Mouse (Mus musculus) layer of hippocampus, adult 2 months (tissue): ENCODE measurements at regions not wholly inside any gene's neighbourhood (a gene's known extent, or its start where the extent isn't known, plus 50 kb on each side); places are given as distances from the start of the nearest gene placed in this dataset.
"Not testable (repeated sequence)": the region's sequence is repeated elsewhere in the genome, so short reads cannot be mapped to it uniquely, and the experiment has no call there.

Experiments used
- DNase-seq, 2 experiments: peaks; one replicate each; pipeline ENCODE4 v3.0.0; 2022; ENCODE audit warnings: low spot score in 2 of 2
- H3K27ac ChIP-seq: fragments of 200-600 bp; 2 replicates; pipeline ENCODE4 v1.8.1; 2022
- H3K4me3 ChIP-seq: fragments of 200-600 bp; 2 replicates; pipeline ENCODE4 v1.8.1; 2022; ENCODE audit warnings: mild to moderate bottlenecking
- CTCF ChIP-seq: fragments of 200-600 bp; conservative IDR thresholded peaks from 2 replicates; pipeline ENCODE4 v1.8.1; 2022; ENCODE audit warnings: antibody characterized with exemption, mild to moderate bottlenecking, moderate library complexity

DNA sequence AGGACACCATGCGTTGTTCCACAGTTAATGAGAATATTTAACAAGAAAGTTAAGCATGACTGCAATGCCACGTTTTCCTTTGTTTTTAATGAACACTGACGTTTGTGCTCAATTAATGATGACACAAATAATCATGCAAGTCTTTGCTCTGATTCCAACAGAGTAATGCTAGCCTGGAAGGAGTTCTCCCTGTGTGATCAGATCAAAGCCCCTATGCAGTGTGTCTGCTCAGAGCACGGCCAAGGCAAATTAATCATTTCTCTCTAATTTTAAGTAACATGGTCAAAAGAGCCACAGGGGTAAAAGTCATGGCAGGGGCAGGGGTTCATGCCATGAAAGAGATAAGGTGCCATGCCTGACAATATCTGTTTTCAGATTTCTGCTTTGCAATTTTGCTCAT is 618.2 kb upstream of the Cdh8 start:
- no peak for DNase-seq
- TF ChIP-seq CTCF, result no peak
- no peak overlapping the region for H3K4me3 ChIP-seq

DNA sequence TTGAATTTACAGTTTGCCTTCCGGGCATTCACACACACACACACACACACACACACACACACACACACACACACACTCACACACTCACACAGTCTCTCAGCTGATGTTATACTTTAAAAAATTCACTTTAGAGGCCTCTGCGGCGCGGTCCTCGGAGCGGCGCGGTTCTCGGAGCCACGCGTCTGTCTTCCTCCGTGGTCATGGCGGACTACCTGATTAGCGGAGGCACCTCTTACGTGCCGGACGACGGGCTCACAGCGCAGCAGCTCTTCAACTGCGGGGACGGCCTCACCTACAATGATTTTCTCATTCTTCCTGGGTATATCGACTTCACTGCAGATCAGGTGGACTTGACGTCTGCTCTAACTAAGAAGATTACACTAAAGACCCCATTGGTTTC is 614.1 kb upstream of the Cdh8 start:
- not testable (repeated sequence) for DNase-seq, H3K27ac ChIP-seq

More for the DNA sequence above, 618.2 kb upstream of the Cdh8 start:
- no peak overlapping the region for H3K27ac ChIP-seq

DNA sequence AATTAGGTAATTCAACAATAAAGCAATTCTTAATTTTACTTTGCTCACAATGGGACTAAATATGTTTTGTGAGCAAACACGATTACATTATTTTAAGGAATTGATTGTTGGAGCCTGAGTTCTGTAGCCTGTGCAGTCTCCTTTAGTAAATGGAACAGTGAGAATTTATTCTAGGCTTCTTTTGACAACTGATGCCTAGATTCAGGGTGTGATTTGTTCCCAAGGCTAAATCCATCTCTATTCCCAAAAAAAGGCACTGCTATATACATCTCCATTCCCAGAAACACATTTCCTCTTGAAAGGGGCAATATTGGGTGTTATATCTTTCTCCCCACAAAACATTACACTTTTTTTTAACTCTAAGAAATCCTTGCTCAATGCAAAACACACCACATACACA is 599.4 kb upstream of the Cdh8 start:
- Histone ChIP-seq H3K27ac (no peak overlapping the region), H3K4me3 (no peak overlapping the region)
- no peak for TF ChIP-seq CTCF
- DNase-seq, result no peak

More for the DNA sequence above, 614.1 kb upstream of the Cdh8 start:
- H3K4me3 ChIP-seq, result not testable (repeated sequence)

DNA sequence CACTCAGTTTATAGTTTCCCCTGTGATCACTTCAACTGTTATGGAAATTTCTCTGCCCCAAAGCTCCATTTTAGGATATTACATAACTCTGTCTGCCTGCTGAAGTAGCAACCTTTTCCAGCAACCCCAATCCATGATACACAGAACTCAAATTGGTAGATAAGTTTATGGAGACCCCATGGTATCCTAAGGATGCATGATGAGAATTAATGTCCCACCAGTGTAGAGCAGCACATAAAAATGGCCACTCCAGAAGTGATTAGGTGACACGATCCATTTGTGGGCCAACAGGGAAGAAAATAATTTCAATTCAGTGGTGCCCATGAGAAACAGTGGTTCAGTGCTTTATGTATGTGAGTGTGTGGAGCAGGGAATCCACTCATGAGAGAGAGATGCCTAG is 583.3 kb upstream of the Cdh8 start:
- H3K4me3 ChIP-seq, result no peak overlapping the region
- H3K27ac ChIP-seq, result no peak overlapping the region
- no peak for DNase-seq
- no peak for TF ChIP-seq CTCF

DNA sequence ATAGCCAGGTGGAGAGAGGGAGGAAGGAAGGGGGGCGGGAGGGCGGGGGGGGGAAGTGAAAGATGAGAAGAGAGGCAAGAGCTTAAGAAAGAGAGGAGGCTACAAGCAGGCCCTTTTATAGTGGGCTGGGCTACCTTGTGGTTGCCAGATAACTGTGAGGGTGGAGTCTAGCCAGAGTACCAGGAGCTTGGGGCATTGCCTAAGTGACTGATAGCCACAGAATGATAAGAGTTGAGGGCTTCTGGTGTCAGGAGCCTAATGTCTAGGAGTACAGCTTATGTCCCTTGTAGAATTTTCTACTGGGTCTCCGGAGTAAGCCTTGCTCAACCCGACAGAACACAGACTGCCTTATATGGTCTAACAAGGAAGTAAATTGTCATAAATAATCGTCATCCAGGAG is 567.4 kb upstream of the Cdh8 start:
- H3K27ac ChIP-seq, result no peak overlapping the region
- H3K4me3 ChIP-seq, result no peak overlapping the region
- DNase-seq, result no peak
- TF ChIP-seq CTCF, result no peak

DNA sequence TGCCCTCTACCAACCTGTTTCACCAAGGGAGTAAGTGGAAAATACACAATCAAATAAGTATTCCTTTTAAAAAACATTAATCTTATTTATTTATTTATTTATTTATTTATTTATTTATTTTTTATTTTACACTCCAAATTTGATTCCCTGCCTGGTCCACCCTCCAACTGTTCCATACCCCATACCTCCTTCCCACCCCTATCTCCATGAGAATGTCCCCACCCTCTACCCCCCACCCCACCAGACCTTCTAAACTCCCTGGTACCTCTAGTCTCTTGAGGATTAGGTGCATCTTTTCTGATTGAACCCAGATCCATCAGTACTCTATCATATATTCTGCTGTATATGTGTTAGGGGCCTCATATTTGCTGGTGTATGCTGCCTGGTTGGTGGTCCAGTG is 538.4 kb upstream of the Cdh8 start:
- no peak for TF ChIP-seq CTCF
- DNase-seq, result no peak
- no peak overlapping the region for H3K4me3 ChIP-seq

DNA sequence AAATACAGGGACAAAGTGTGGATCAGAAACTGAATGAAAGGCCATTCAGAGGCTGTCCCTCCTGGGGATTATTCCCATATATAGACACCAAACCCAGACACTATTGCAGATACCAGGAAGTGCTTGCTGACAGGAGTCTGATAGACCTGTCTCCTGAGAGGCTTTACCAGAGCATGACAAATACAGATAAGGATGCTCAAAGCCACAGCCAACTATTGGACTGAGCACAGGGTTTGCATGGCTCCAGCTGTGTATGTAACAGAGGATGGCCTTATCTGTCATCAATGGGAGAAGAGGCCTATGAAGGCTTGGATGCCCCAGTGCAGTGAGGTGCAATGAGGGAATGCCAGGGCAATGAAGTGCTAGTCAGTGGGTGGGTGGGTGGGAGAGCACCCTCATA is 537.6 kb upstream of the Cdh8 start:
- no peak overlapping the region for H3K27ac ChIP-seq
- DNase-seq, result no peak
- H3K4me3 ChIP-seq, result no peak overlapping the region
- no peak for TF ChIP-seq CTCF

More for the DNA sequence above, 538.4 kb upstream of the Cdh8 start:
- H3K27ac ChIP-seq, result no peak overlapping the region

DNA sequence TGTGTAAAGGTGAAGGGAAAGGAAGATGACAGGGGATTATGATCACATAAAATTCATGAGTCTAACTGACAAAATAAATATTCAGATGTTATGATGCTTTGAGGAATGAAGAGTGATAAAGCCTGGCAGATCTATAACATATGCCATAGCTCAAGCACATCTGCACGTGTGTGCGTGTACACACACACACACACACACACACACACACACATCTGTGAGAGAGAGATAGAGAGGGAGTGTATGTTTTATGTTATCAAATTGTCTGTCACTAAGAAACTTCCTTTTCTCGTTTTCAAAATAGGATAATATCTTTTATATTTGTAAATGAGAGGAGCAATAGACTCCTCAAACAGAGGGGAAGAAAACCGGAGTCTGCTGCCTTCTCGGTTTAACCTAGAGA is 516.9 kb upstream of the Cdh8 start:
- no peak for TF ChIP-seq CTCF
- no peak for DNase-seq
- Histone ChIP-seq H3K4me3 (no peak overlapping the region), H3K27ac (no peak overlapping the region)
